Mouse (Mus musculus): ENCODE data around the gene Tubb2a. TPM values are rescaled to one million over a fixed set of nuclear protein-coding genes. Genes with fewer than 3 reads are reported as not detected.

Gene Tubb2a
- polyA plus RNA-seq, 1 experiment from 2014 or later, result 539 TPM

GRCm38 (mm10) chr13:34038901-34039341 lies 38.9 kb downstream of the Tubb2a start:
- H3K4me3 ChIP-seq (ENCODE audit: low read depth, low read length), result no peak overlapping the region

GRCm38 (mm10) chr13:34038056-34038432 lies 39.8 kb downstream of the Tubb2a start:
- H3K4me1 ChIP-seq (ENCODE audit: control insufficient read depth, insufficient read depth, low read length), result peaks cover 9% of the 10 kb centered on the region; the same call in 1 of the 2 replicates
- 61% methylated on average over 5 of the region's 5 CpGs for WGBS
- peak overlapping the region; percentile 51 for H3K4me2 ChIP-seq (ENCODE audit: low read depth)
- H3K27me3 ChIP-seq (ENCODE audit: control insufficient read depth, insufficient read depth, low read length), result no peaks in the 10 kb centered on the region
- H3K9ac ChIP-seq (ENCODE audit: low read length), result peak overlapping the region; percentile 88
- H3K9me3 ChIP-seq (ENCODE audit: control insufficient read depth, low read length), result no peaks in the 10 kb centered on the region
- peak; percentile 32; the same call in 1 of the 2 replicates for ATAC-seq (ENCODE audit: insufficient read depth, low FRiP score, low TSS enrichment)
- no peak for DNase-seq (ENCODE audit: low spot score)
- no peaks in the 10 kb centered on the region for H3K36me3 ChIP-seq (ENCODE audit: control insufficient read depth, insufficient read depth, low read length)
- H3K4me3 ChIP-seq (ENCODE audit: low read depth, low read length), result peak overlapping the region; percentile 64
- H3K27ac ChIP-seq (ENCODE audit: low read depth, low read length), result 0 out of 2 replicates have a peak overlapping the region, but pooled peaks have one; percentile 54

More at GRCm38 (mm10) chr13:34038901-34039341, 38.9 kb downstream of the Tubb2a start:
- ATAC-seq (ENCODE audit: insufficient read depth, low FRiP score, low TSS enrichment), result no peak
- Histone ChIP-seq H3K27me3 (ENCODE audit: control insufficient read depth, insufficient read depth, low read length) (no peaks in the 10 kb centered on the region), H3K27ac (ENCODE audit: low read depth, low read length) (no peak overlapping the region), H3K4me2 (ENCODE audit: low read depth) (peak overlapping the region; percentile 21; the same call in 1 of the 2 replicates), H3K9ac (ENCODE audit: low read length) (no peak overlapping the region), H3K4me1 (ENCODE audit: control insufficient read depth, insufficient read depth, low read length) (peaks cover 9% of the 10 kb centered on the region; the same call in 1 of the 2 replicates), H3K36me3 (ENCODE audit: control insufficient read depth, insufficient read depth, low read length) (no peaks in the 10 kb centered on the region), H3K9me3 (ENCODE audit: control insufficient read depth, low read length) (no peaks in the 10 kb centered on the region)
- 47% methylated on average over 8 of the region's 8 CpGs for WGBS
- no peak for DNase-seq (ENCODE audit: low spot score)

GRCm38 (mm10) chr13:34037172-34038055 lies 40.4 kb downstream of the Tubb2a start, which contains the start of gene Bphl:
Gene Bphl, plus strand, starts transcription at chr13:34037597.
- Histone ChIP-seq H3K4me1 (ENCODE audit: control insufficient read depth, insufficient read depth, low read length) (peaks cover 9% of the 10 kb centered on the region; the same call in 1 of the 2 replicates), H3K4me3 (ENCODE audit: low read depth, low read length) (peak within 1 kb of the TSS; percentile 64), H3K4me2 (ENCODE audit: low read depth) (peak within 1 kb of the TSS; percentile 51), H3K36me3 (ENCODE audit: control insufficient read depth, insufficient read depth, low read length) (no peaks in the 10 kb centered on the region), H3K9me3 (ENCODE audit: control insufficient read depth, low read length) (no peaks in the 10 kb centered on the region), H3K9ac (ENCODE audit: low read length) (peak within 1 kb of the TSS; percentile 88), H3K27ac (ENCODE audit: low read depth, low read length) (peak within 1 kb of the TSS; percentile 54; the same call in 1 of the 2 replicates), H3K27me3 (ENCODE audit: control insufficient read depth, insufficient read depth, low read length) (no peaks in the 10 kb centered on the region)
- DNase-seq (ENCODE audit: low spot score) (peak; percentile 93), ATAC-seq (ENCODE audit: insufficient read depth, low FRiP score, low TSS enrichment) (peak; percentile 94)
- under 1% methylated on average over 37 of the region's 37 CpGs for WGBS

- Histone ChIP-seq H3K4me2 (ENCODE audit: low read depth) (no peak overlapping the region), H3K27me3 (ENCODE audit: control insufficient read depth, insufficient read depth, low read length) (no peaks in the 10 kb centered on the region), H3K9me3 (ENCODE audit: control insufficient read depth, low read length) (no peaks in the 10 kb centered on the region), H3K4me1 (ENCODE audit: control insufficient read depth, insufficient read depth, low read length) (peaks cover 9% of the 10 kb centered on the region; the same call in 1 of the 2 replicates), H3K9ac (ENCODE audit: low read length) (no peak overlapping the region; the same call in 1 of the 2 replicates), H3K4me3 (ENCODE audit: low read depth, low read length) (no peak overlapping the region), H3K36me3 (ENCODE audit: control insufficient read depth, insufficient read depth, low read length) (no peaks in the 10 kb centered on the region), H3K27ac (ENCODE audit: low read depth, low read length) (no peak overlapping the region)
- DNase-seq (ENCODE audit: low spot score) (no peak), ATAC-seq (ENCODE audit: insufficient read depth, low FRiP score, low TSS enrichment) (no peak)
- 88% methylated on average over 5 of the region's 5 CpGs for WGBS
These were observed 41.1 kb downstream of the Tubb2a start for GRCm38 (mm10) chr13:34036726-34037125.

GRCm38 (mm10) chr13:34035424-34035823 lies 42.4 kb downstream of the Tubb2a start:
- Histone ChIP-seq H3K27me3 (ENCODE audit: control insufficient read depth, insufficient read depth, low read length) (no peaks in the 10 kb centered on the region), H3K27ac (ENCODE audit: low read depth, low read length) (no peak overlapping the region), H3K4me3 (ENCODE audit: low read depth, low read length) (no peak overlapping the region), H3K4me2 (ENCODE audit: low read depth) (no peak overlapping the region), H3K36me3 (ENCODE audit: control insufficient read depth, insufficient read depth, low read length) (no peaks in the 10 kb centered on the region; the same call in 1 of the 2 replicates), H3K4me1 (ENCODE audit: control insufficient read depth, insufficient read depth, low read length) (peaks cover 9% of the 10 kb centered on the region; the same call in 1 of the 2 replicates), H3K9me3 (ENCODE audit: control insufficient read depth, low read length) (no peaks in the 10 kb centered on the region), H3K9ac (ENCODE audit: low read length) (no peak overlapping the region)
- WGBS, result 87% methylated on average over 3 of the region's 3 CpGs
- no peak for ATAC-seq (ENCODE audit: insufficient read depth, low FRiP score, low TSS enrichment)
- DNase-seq (ENCODE audit: low spot score), result no peak

- Histone ChIP-seq H3K9me3 (ENCODE audit: control insufficient read depth, low read length) (no peaks in the 10 kb centered on the region), H3K4me3 (ENCODE audit: low read depth, low read length) (no peak overlapping the region), H3K27me3 (ENCODE audit: control insufficient read depth, insufficient read depth, low read length) (no peaks in the 10 kb centered on the region), H3K4me1 (ENCODE audit: control insufficient read depth, insufficient read depth, low read length) (peaks cover under 1% of the 10 kb centered on the region; the same call in 1 of the 2 replicates), H3K36me3 (ENCODE audit: control insufficient read depth, insufficient read depth, low read length) (no peaks in the 10 kb centered on the region; the same call in none of the 2 replicates), H3K4me2 (ENCODE audit: low read depth) (no peak overlapping the region), H3K9ac (ENCODE audit: low read length) (no peak overlapping the region), H3K27ac (ENCODE audit: low read depth, low read length) (no peak overlapping the region)
- DNase-seq (ENCODE audit: low spot score) (no peak), ATAC-seq (ENCODE audit: insufficient read depth, low FRiP score, low TSS enrichment) (no peak)
- 75% methylated on average over 2 of the region's 2 CpGs for WGBS
These were observed 45.8 kb downstream of the Tubb2a start for GRCm38 (mm10) chr13:34032041-34032440.

Other genes starting within 250 kb of the Tubb2a start
- not detected in 2 replicates for gene Serpinb6e, start 234.6 kb downstream of the Tubb2a start, polyA plus RNA-seq (2014; fragmentation: Nextera tagmentation; extraction: Ambion mirVana)
- gene Serpinb6c, start 172.3 kb downstream of the Tubb2a start, polyA plus RNA-seq (2014; fragmentation: Nextera tagmentation; extraction: Ambion mirVana), result 0.42 TPM in 1 of 2 replicates, not detected in the other
- gene Nqo2, start 113.3 kb downstream of the Tubb2a start, polyA plus RNA-seq (2014; fragmentation: Nextera tagmentation; extraction: Ambion mirVana), result 21.9 and 22.8 TPM in 2 replicates
- 8.2 and 9.0 TPM in 2 replicates for gene Ripk1, start 75.6 kb downstream of the Tubb2a start, polyA plus RNA-seq (2014; fragmentation: Nextera tagmentation; extraction: Ambion mirVana)
- 29.7 and 33.8 TPM in 2 replicates for gene Serpinb6a, start 75.2 kb downstream of the Tubb2a start, polyA plus RNA-seq (2014; fragmentation: Nextera tagmentation; extraction: Ambion mirVana)
- gene Bphl, start 40.4 kb downstream of the Tubb2a start, polyA plus RNA-seq (2014; fragmentation: Nextera tagmentation; extraction: Ambion mirVana), result 26.5 and 30.0 TPM in 2 replicates
- gene Tubb2b, start 52.5 kb upstream of the Tubb2a start, polyA plus RNA-seq (2014; fragmentation: Nextera tagmentation; extraction: Ambion mirVana), result 322 and 344 TPM in 2 replicates
- 92.4 and 92.6 TPM in 2 replicates for gene Psmg4, start 85.0 kb upstream of the Tubb2a start, polyA plus RNA-seq (2014; fragmentation: Nextera tagmentation; extraction: Ambion mirVana)